Mouse (Mus musculus): ENCODE measurements around the gene Nol9.

GRCm38 (mm10) chr4:151996951-151997222, 42.2 kb upstream of the Nol9 start:
- TF ChIP-seq CTCF (IDR thresholded peaks at IDR 0.05; ENCODE audit: low read depth, low read length), result no peak
- TF ChIP-seq TAL1 (conservative IDR thresholded peaks at IDR 0.05; ENCODE audit: low read depth, low read length), result no peak
- no peak for TF ChIP-seq GATA1 (IDR thresholded peaks at IDR 0.05; ENCODE audit: borderline replicate concordance, low read length)
- TF ChIP-seq POLR2AphosphoS5 (IDR thresholded peaks at IDR 0.05; ENCODE audit: insufficient replicate concordance, low read depth, low read length), result no peak
